Mouse (Mus musculus) midbrain, embryonic 11.5 days (tissue): Measurements from ENCODE around the gene Tnfsf10. TPM values are rescaled to one million over a fixed set of nuclear protein-coding genes. Genes with fewer than 3 reads are reported as not detected.

Experiments
- ATAC-seq: fragments of 200-750 bp; cut with Nextera tagmentation; 2 replicates; pipeline ENCODE4 v1.8.0; 2017; ENCODE audit warnings: moderate TSS enrichment, moderate library complexity; ENCODE audit not compliant: low FRiP score
- DNase-seq: peaks from one replicate; pipeline ENCODE4 v3.0.0; 2015; ENCODE audit warnings: low spot score; ENCODE audit errors: missing footprints
- H3K27ac ChIP-seq: fragments of 300-500 bp; sonication (generic); 2 replicates; pipeline ENCODE4 v1.5.1; 2014; ENCODE audit warnings: low read depth, low read length
- H3K27me3 ChIP-seq: fragments of 300-500 bp; sonication (generic); 2 replicates; pipeline ENCODE4 v1.6.1; 2014; ENCODE audit warnings: mild to moderate bottlenecking, low read length, moderate library complexity, mixed read lengths; ENCODE audit not compliant: control insufficient read depth, insufficient read depth
- H3K36me3 ChIP-seq: fragments of 300-500 bp; sonication (generic); 2 replicates; pipeline ENCODE4 v1.6.1; 2014; ENCODE audit warnings: mild to moderate bottlenecking, low read length, moderate library complexity, mixed read lengths; ENCODE audit not compliant: control insufficient read depth, insufficient read depth
- H3K4me1 ChIP-seq: fragments of 300-500 bp; sonication (generic); 2 replicates; pipeline ENCODE4 v1.6.1; 2014; ENCODE audit warnings: low read length; ENCODE audit not compliant: control insufficient read depth, insufficient read depth
- H3K4me2 ChIP-seq: fragments of 300-500 bp; sonication (generic); 2 replicates; pipeline ENCODE4 v1.6.1; 2014; ENCODE audit warnings: mild to moderate bottlenecking, moderate library complexity
- H3K4me3 ChIP-seq: fragments of 300-500 bp; sonication (generic); 2 replicates; pipeline ENCODE4 v1.5.1; 2014; ENCODE audit warnings: low read depth, low read length
- H3K9ac ChIP-seq: fragments of 300-500 bp; sonication (generic); 2 replicates; pipeline ENCODE4 v1.6.1; 2014; ENCODE audit warnings: low read length
- H3K9me3 ChIP-seq: fragments of 300-500 bp; sonication (generic); 2 replicates; pipeline ENCODE4 v1.6.1; 2016; ENCODE audit warnings: low read length; ENCODE audit not compliant: control insufficient read depth
- WGBS: fragments of 180-500 bp; shearing (Covaris S2); extraction: QIAGEN DNeasy Blood & Tissue Kit; methylation state at CpG from one replicate; pipeline ENCODE4 v1.1.7; 2014; 5-methylcytosine and 5-hydroxymethylcytosine counted together
- polyA plus RNA-seq: library from polyadenylated mRNA; unstranded; fragments of >200 nt; fragmentation: Nextera tagmentation; extraction: Ambion mirVana; gene quantifications from 2 replicates; pipeline ENCODE4 v1.2.1, GENCODE M21; 2014

The Tnfsf10 gene
- polyA plus RNA-seq, 1 experiment from 2014 or later = not detected

- Histone ChIP-seq H3K9ac (no peak overlapping the region), H3K27me3 (no peaks in the 10 kb centered on the region), H3K4me2 (no peak overlapping the region), H3K4me3 (no peak overlapping the region), H3K36me3 (no peaks in the 10 kb centered on the region), H3K27ac (no peak overlapping the region), H3K9me3 (no peaks in the 10 kb centered on the region), H3K4me1 (no peaks in the 10 kb centered on the region)
- DNase-seq (no peak), ATAC-seq (no peak)
- WGBS = 50% methylated on average over 6 of the region's 6 CpGs
Observed at GRCm38 (mm10) chr3:27345526-27345925, 28.7 kb downstream of the Tnfsf10 start.

GRCm38 (mm10) chr3:27348462-27348861, 31.6 kb downstream of the Tnfsf10 start:
- DNase-seq = no peak
- no peak overlapping the region for H3K9ac ChIP-seq
- no peaks in the 10 kb centered on the region for H3K27me3 ChIP-seq
- H3K9me3 ChIP-seq = no peaks in the 10 kb centered on the region
- no peaks in the 10 kb centered on the region for H3K36me3 ChIP-seq
- 80% methylated on average over 5 of the region's 5 CpGs for WGBS
- no peak overlapping the region for H3K27ac ChIP-seq
- H3K4me1 ChIP-seq = no peaks in the 10 kb centered on the region
- H3K4me2 ChIP-seq = no peak overlapping the region
- ATAC-seq = no peak
- no peak overlapping the region for H3K4me3 ChIP-seq

GRCm38 (mm10) chr3:27351105-27351504, 34.3 kb downstream of the Tnfsf10 start:
- 89% methylated on average over 9 of the region's 9 CpGs for WGBS

GRCm38 (mm10) chr3:27359100-27359720, 42.4 kb downstream of the Tnfsf10 start:
- H3K4me1 ChIP-seq = no peaks in the 10 kb centered on the region
- H3K36me3 ChIP-seq = no peaks in the 10 kb centered on the region
- H3K27ac ChIP-seq = no peak overlapping the region
- H3K9ac ChIP-seq = no peak overlapping the region
- ATAC-seq (no peak), DNase-seq (no peak)
- H3K9me3 ChIP-seq = no peaks in the 10 kb centered on the region
- 84% methylated on average over 2 of the region's 2 CpGs for WGBS
- H3K4me2 ChIP-seq = no peak overlapping the region
- no peaks in the 10 kb centered on the region for H3K27me3 ChIP-seq
- H3K4me3 ChIP-seq = no peak overlapping the region

More at GRCm38 (mm10) chr3:27351105-27351504, 34.3 kb downstream of the Tnfsf10 start:
- DNase-seq (no peak), ATAC-seq (no peak)
- H3K36me3 ChIP-seq = no peaks in the 10 kb centered on the region
- no peak overlapping the region for H3K4me3 ChIP-seq
- no peaks in the 10 kb centered on the region for H3K27me3 ChIP-seq
- no peak overlapping the region for H3K27ac ChIP-seq
- H3K4me2 ChIP-seq = no peak overlapping the region
- H3K9me3 ChIP-seq = no peaks in the 10 kb centered on the region
- no peak overlapping the region for H3K9ac ChIP-seq
- no peaks in the 10 kb centered on the region for H3K4me1 ChIP-seq

GRCm38 (mm10) chr3:27370125-27370524, 53.3 kb downstream of the Tnfsf10 start:
- 6% methylated on average over 10 of the region's 10 CpGs for WGBS
- peaks cover 38% of the 10 kb centered on the region for H3K27me3 ChIP-seq

GRCm38 (mm10) chr3:27370582-27371275, 53.9 kb downstream of the Tnfsf10 start:
- WGBS = 3% methylated on average over 20 of the region's 20 CpGs
- peaks cover 38% of the 10 kb centered on the region for H3K27me3 ChIP-seq
- ATAC-seq (no peak), DNase-seq (peak; percentile 87)
- H3K27ac ChIP-seq = no peak overlapping the region
- H3K4me1 ChIP-seq = peaks cover 8% of the 10 kb centered on the region
- peak overlapping the region; percentile 25 for H3K4me3 ChIP-seq
- H3K4me2 ChIP-seq = peak overlapping the region; percentile 48
- H3K9me3 ChIP-seq = no peaks in the 10 kb centered on the region
- no peaks in the 10 kb centered on the region for H3K36me3 ChIP-seq
- no peak overlapping the region for H3K9ac ChIP-seq

More at GRCm38 (mm10) chr3:27370125-27370524, 53.3 kb downstream of the Tnfsf10 start:
- H3K36me3 ChIP-seq = no peaks in the 10 kb centered on the region
- no peak overlapping the region for H3K4me3 ChIP-seq
- DNase-seq = peak; percentile 93
- peaks cover 8% of the 10 kb centered on the region for H3K4me1 ChIP-seq
- no peak overlapping the region for H3K4me2 ChIP-seq
- no peak overlapping the region for H3K9ac ChIP-seq
- H3K9me3 ChIP-seq = no peaks in the 10 kb centered on the region
- no peak for ATAC-seq
- no peak overlapping the region for H3K27ac ChIP-seq

GRCm38 (mm10) chr3:27371276-27371621, 54.4 kb downstream of the Tnfsf10 start, which contains the start of gene Ghsr:
Gene Ghsr, plus strand, starts transcription at chr3:27371351.
- peaks cover 38% of the 10 kb centered on the region for H3K27me3 ChIP-seq

GRCm38 (mm10) chr3:27371725-27372650, 55.2 kb downstream of the Tnfsf10 start:
- Histone ChIP-seq H3K9ac (no peak overlapping the region), H3K27ac (no peak overlapping the region), H3K4me3 (peak overlapping the region; percentile 25), H3K4me1 (peaks cover 8% of the 10 kb centered on the region), H3K36me3 (no peaks in the 10 kb centered on the region), H3K4me2 (peak overlapping the region; percentile 48), H3K9me3 (no peaks in the 10 kb centered on the region), H3K27me3 (peaks cover 38% of the 10 kb centered on the region)
- peak; percentile 88 for DNase-seq
- peak; percentile 61; the same call in 1 of the 2 replicates for ATAC-seq
- 1% methylated on average over 77 of the region's 77 CpGs for WGBS

More at GRCm38 (mm10) chr3:27371276-27371621, 54.4 kb downstream of the Tnfsf10 start, which contains the start of gene Ghsr:
- H3K9me3 ChIP-seq = no peaks in the 10 kb centered on the region
- ATAC-seq (peak; percentile 7; the same call in 1 of the 2 replicates), DNase-seq (no peak)
- H3K36me3 ChIP-seq = no peaks in the 10 kb centered on the region
- no peak within 1 kb of the TSS for H3K27ac ChIP-seq
- peaks cover 8% of the 10 kb centered on the region for H3K4me1 ChIP-seq
- H3K4me2 ChIP-seq = peak within 1 kb of the TSS; percentile 48
- 2% methylated on average over 17 of the region's 19 CpGs for WGBS
- peak within 1 kb of the TSS; percentile 25 for H3K4me3 ChIP-seq
- H3K9ac ChIP-seq = no peak within 1 kb of the TSS
